Mouse (Mus musculus) CH12.LX (cell line): Measurements from ENCODE around the gene Fdxr. TPM values are rescaled to one million over a fixed set of nuclear protein-coding genes. Genes with fewer than 3 reads are reported as not detected.

Experiments used
- DNase-seq: peaks from one replicate; pipeline ENCODE4 v3.0.0-alpha.2; 2013; ENCODE audit errors: extremely low read depth
- H3K27ac ChIP-seq: 2 replicates; pipeline ENCODE4 v1.5.1; 2012; ENCODE audit warnings: low read depth, mild to moderate bottlenecking, control low read depth, moderate library complexity; ENCODE audit not compliant: insufficient read depth
- H3K27me3 ChIP-seq: replicated peaks from 2 replicates; pipeline ENCODE3; 2012; ENCODE audit warnings: inconsistent platforms
- H3K36me3 ChIP-seq, 2 experiments: replicated peaks in 1 of 2; 2 replicates each; pipeline versions ENCODE3 to v1.6.1; 2012; ENCODE audit warnings: inconsistent platforms in 1 of 2, low read length in 1 of 2, mild to moderate bottlenecking in 1 of 2, mixed read lengths in 1 of 2, moderate library complexity in 1 of 2; ENCODE audit not compliant: control insufficient read depth in 1 of 2, insufficient read depth in 1 of 2
- H3K4me1 ChIP-seq, 2 experiments: 2 replicates each; pipeline ENCODE4 v1.6.1; 2012; ENCODE audit warnings: inconsistent platforms in 1 of 2, moderate library complexity in 1 of 2; ENCODE audit not compliant: insufficient read depth in 2 of 2, control insufficient read depth in 1 of 2
- H3K4me2 ChIP-seq: 2 replicates; pipeline ENCODE4 v1.6.1; 2012; ENCODE audit warnings: low read depth, mild to moderate bottlenecking, control low read depth; ENCODE audit not compliant: poor library complexity, insufficient read depth, severe bottlenecking
- H3K4me3 ChIP-seq, 3 experiments: fragments of 150-350 bp in 1 of 3; sonication (generic) in 1 of 3; replicated peaks in 1 of 3; 2 replicates each; pipeline versions ENCODE3 to v1.5.1; 2011 to 2012; ENCODE audit warnings: low read depth in 2 of 3, low read length in 2 of 3, mild to moderate bottlenecking in 2 of 3, moderate library complexity in 2 of 3, control low read depth in 1 of 3, improper control_type of control experiment in 1 of 3, inconsistent platforms in 1 of 3, mixed read lengths in 1 of 3; ENCODE audit not compliant: poor library complexity in 1 of 3
- H3K79me2 ChIP-seq: replicated peaks from 2 replicates; pipeline ENCODE4 v1.6.1; 2012; ENCODE audit warnings: mild to moderate bottlenecking, moderate library complexity; ENCODE audit not compliant: control insufficient read depth, poor library complexity, insufficient read depth, severe bottlenecking; ENCODE audit errors: extremely low read depth
- H3K9ac ChIP-seq: 2 replicates; pipeline ENCODE4 v1.6.1; 2012; ENCODE audit warnings: low read depth, mild to moderate bottlenecking, control low read depth, moderate library complexity; ENCODE audit not compliant: insufficient read depth
- H3K9me3 ChIP-seq: replicated peaks from 2 replicates; pipeline ENCODE3; 2012; ENCODE audit warnings: low read length, inconsistent platforms, mixed read lengths
- CHD1 ChIP-seq: IDR thresholded peaks from 2 replicates; pipeline ENCODE4 v1.6.1; 2012; ENCODE audit warnings: low read depth, low read length, improper control_type of control experiment, inconsistent platforms
- CHD2 ChIP-seq: IDR thresholded peaks from 2 replicates; pipeline ENCODE4 v1.6.1; 2011; ENCODE audit warnings: low read length, improper control_type of control experiment
- CTCF ChIP-seq, 2 experiments: IDR thresholded peaks in 1 of 2; conservative IDR thresholded peaks in 1 of 2; 2 replicates each; pipeline ENCODE4 v1.5.1; 2011 to 2012; ENCODE audit warnings: low read depth in 2 of 2, low read length in 2 of 2, improper control_type of control experiment in 1 of 2, inconsistent platforms in 1 of 2, mild to moderate bottlenecking in 1 of 2, moderate library complexity in 1 of 2
- E2F4 ChIP-seq: IDR thresholded peaks from 2 replicates; pipeline ENCODE4 v1.6.1; 2011; ENCODE audit warnings: low read depth, low read length, improper control_type of control experiment; ENCODE audit not compliant: insufficient replicate concordance
- EP300 ChIP-seq: IDR thresholded peaks from 2 replicates; pipeline ENCODE4 v1.6.1; 2011; ENCODE audit warnings: low read length, improper control_type of control experiment
- ETS1 ChIP-seq: conservative IDR thresholded peaks from 2 replicates; pipeline ENCODE4 v1.6.1; 2012; ENCODE audit warnings: low read depth, mild to moderate bottlenecking, inconsistent platforms, low read length, improper control_type of control experiment, moderate library complexity
- GABPA ChIP-seq: IDR thresholded peaks from 2 replicates; pipeline ENCODE4 v1.6.1; 2012; ENCODE audit warnings: low read depth, low read length, improper control_type of control experiment, inconsistent platforms; ENCODE audit not compliant: insufficient replicate concordance
- HCFC1 ChIP-seq: IDR thresholded peaks from 2 replicates; pipeline ENCODE4 v1.6.1; 2012; ENCODE audit warnings: low read depth, mild to moderate bottlenecking, inconsistent platforms, low read length, improper control_type of control experiment
- IRF4 ChIP-seq: IDR thresholded peaks from 2 replicates; pipeline ENCODE4 v1.6.1; 2014; ENCODE audit warnings: low read depth, mild to moderate bottlenecking, inconsistent platforms, low read length, improper control_type of control experiment
- JUND ChIP-seq: conservative IDR thresholded peaks from 2 replicates; pipeline ENCODE4 v1.6.1; 2011; ENCODE audit warnings: low read depth, low read length, improper control_type of control experiment
- MAFK ChIP-seq: IDR thresholded peaks from 2 replicates; pipeline ENCODE4 v1.6.1; 2011; ENCODE audit warnings: low read length, improper control_type of control experiment; ENCODE audit not compliant: insufficient replicate concordance
- MAZ ChIP-seq: IDR thresholded peaks from 2 replicates; pipeline ENCODE4 v1.6.1; 2012; ENCODE audit warnings: low read depth, mild to moderate bottlenecking, inconsistent platforms, low read length, improper control_type of control experiment, moderate library complexity
- MXI1 ChIP-seq: IDR thresholded peaks from 2 replicates; pipeline ENCODE4 v1.6.1; 2011; ENCODE audit warnings: mild to moderate bottlenecking, low read depth, low read length, improper control_type of control experiment
- NELFE ChIP-seq: IDR thresholded peaks from 2 replicates; pipeline ENCODE4 v1.6.1; 2011; ENCODE audit warnings: low read depth, low read length, improper control_type of control experiment
- NRF1 ChIP-seq: IDR thresholded peaks from 2 replicates; pipeline ENCODE4 v1.6.1; 2014; ENCODE audit warnings: low read depth, mild to moderate bottlenecking, inconsistent platforms, low read length, improper control_type of control experiment, moderate library complexity
- PAX5 ChIP-seq: IDR thresholded peaks from 2 replicates; pipeline ENCODE4 v1.6.1; 2012; ENCODE audit warnings: low read length, inconsistent platforms, mixed read lengths
- POLR2A ChIP-seq: IDR thresholded peaks from 2 replicates; pipeline ENCODE4 v1.6.1; 2011; ENCODE audit warnings: low read depth, mild to moderate bottlenecking, improper control_type of control experiment, low read length
- POLR2AphosphoS2 ChIP-seq: IDR thresholded peaks from 2 replicates; pipeline ENCODE4 v1.6.1; 2011; ENCODE audit warnings: low read depth, low read length, improper control_type of control experiment
- SMC3 ChIP-seq: IDR thresholded peaks from 2 replicates; pipeline ENCODE4 v1.6.1; 2011; ENCODE audit warnings: low read depth, low read length, improper control_type of control experiment
- TBP ChIP-seq: conservative IDR thresholded peaks from 2 replicates; pipeline ENCODE4 v1.6.1; 2011; ENCODE audit warnings: low read depth, low read length, improper control_type of control experiment
- USF2 ChIP-seq: conservative IDR thresholded peaks from 2 replicates; pipeline ENCODE4 v1.6.1; 2011; ENCODE audit warnings: low read depth, low read length, improper control_type of control experiment
- ZC3H11A ChIP-seq: IDR thresholded peaks from 2 replicates; pipeline ENCODE4 v1.6.1; 2012; ENCODE audit warnings: low read depth, mild to moderate bottlenecking, inconsistent platforms, low read length, improper control_type of control experiment
- ZKSCAN1 ChIP-seq: IDR thresholded peaks from 2 replicates; pipeline ENCODE4 v1.6.1; 2012; ENCODE audit warnings: low read depth, inconsistent platforms, low read length, improper control_type of control experiment, borderline replicate concordance
- ZMIZ1 ChIP-seq: IDR thresholded peaks from 2 replicates; pipeline ENCODE4 v1.6.1; 2012; ENCODE audit warnings: low read depth, mild to moderate bottlenecking, inconsistent platforms, low read length, improper control_type of control experiment
- ZNF384 ChIP-seq: IDR thresholded peaks from 2 replicates; pipeline ENCODE4 v1.6.1; 2012; ENCODE audit warnings: low read depth, low read length, improper control_type of control experiment, inconsistent platforms
- dilution Hi-C: fragments of 300-500 bp; cut with MboI; formaldehyde crosslinking; loops from 2 replicates; pipeline ENCODE4 v1.14.3; 2020; ENCODE audit warnings: low sequenced_read_pairs; ENCODE audit not compliant: extremely low pct_unique_long_range_greater_than_20kb, extremely low pct_ligation_motif_present
- in situ Hi-C: fragments of 300-500 bp; cut with MboI; formaldehyde crosslinking; loops from 3 replicates; pipeline ENCODE4 v1.14.3; 2019; ENCODE audit warnings: low sequenced_read_pairs, low pct_ligation_motif_present, low pct_unique_long_range_greater_than_20kb, mixed read lengths
- polyA plus RNA-seq: library from polyadenylated mRNA; unstranded; fragments of >175 nt; gene quantifications from 2 replicates; pipeline ENCODE4 v1.2.1, GENCODE M21; 2012; ENCODE audit warnings: low read depth; ENCODE audit not compliant: insufficient read length
- total RNA-seq, 2 experiments: library from RNA; depleted of rRNA; stranded (reverse); fragments of 300-350 nt in 1 of 2; fragments of >200 nt in 1 of 2; gene quantifications; 2 replicates each; pipeline ENCODE4 v1.2.3; 2012 to 2014

Gene Fdxr
- total and polyA plus RNA-seq, 3 experiments, result 43.8 to 63.3 (median 58.6) TPM

DNA sequence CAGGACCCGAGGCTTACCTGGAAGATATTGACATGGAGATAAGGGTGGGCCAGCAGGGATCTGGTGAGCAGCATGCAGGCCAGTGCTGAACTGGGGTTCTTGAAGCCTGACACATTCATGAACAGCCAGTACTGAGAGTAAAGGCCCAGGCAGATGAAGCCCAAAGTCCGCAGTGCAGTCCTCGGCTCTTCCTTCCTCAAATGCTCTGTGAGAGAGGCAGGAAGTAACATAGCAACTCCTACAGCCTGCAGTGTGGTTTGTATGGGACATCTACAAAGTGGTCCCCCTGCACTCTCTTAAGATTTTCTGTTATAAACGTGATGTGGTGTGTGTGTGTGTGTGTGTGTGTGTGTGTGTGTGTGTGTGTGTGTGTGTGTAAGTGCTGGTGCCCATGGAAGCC, 8.4 kb upstream of the Fdxr start:
- TF ChIP-seq JUND (no peak), ZMIZ1 (no peak), SMC3 (no peak), CTCF (conservative IDR thresholded peaks at IDR 0.05 in 1 of 2, IDR thresholded peaks at IDR 0.05 in 1 of 2; ENCODE audit: low read depth in 2 of 2, low read length in 2 of 2) (no peak), ZC3H11A (no peak), PAX5 (no peak), TBP (no peak), POLR2AphosphoS2 (no peak), CHD1 (no peak), ETS1 (no peak)
- Histone ChIP-seq H3K9me3 (no peaks in the 10 kb centered on the region), H3K4me3 (no peak overlapping the region), H3K4me2 (no peak overlapping the region), H3K27me3 (peaks cover 2% of the 10 kb centered on the region), H3K4me1 (peaks cover 0 to 8% of the 10 kb centered on the region in 2 experiments; a peak in 2 of 4 replicates), H3K79me2 (no peaks in the 10 kb centered on the region), H3K27ac (no peak overlapping the region), H3K36me3 (peaks cover 0 to 7% of the 10 kb centered on the region in 2 experiments), H3K9ac (no peak overlapping the region)
- in situ Hi-C loops, result no loop called here
- dilution Hi-C loops, result no loop called here
- DNase-seq, result no peak

DNA sequence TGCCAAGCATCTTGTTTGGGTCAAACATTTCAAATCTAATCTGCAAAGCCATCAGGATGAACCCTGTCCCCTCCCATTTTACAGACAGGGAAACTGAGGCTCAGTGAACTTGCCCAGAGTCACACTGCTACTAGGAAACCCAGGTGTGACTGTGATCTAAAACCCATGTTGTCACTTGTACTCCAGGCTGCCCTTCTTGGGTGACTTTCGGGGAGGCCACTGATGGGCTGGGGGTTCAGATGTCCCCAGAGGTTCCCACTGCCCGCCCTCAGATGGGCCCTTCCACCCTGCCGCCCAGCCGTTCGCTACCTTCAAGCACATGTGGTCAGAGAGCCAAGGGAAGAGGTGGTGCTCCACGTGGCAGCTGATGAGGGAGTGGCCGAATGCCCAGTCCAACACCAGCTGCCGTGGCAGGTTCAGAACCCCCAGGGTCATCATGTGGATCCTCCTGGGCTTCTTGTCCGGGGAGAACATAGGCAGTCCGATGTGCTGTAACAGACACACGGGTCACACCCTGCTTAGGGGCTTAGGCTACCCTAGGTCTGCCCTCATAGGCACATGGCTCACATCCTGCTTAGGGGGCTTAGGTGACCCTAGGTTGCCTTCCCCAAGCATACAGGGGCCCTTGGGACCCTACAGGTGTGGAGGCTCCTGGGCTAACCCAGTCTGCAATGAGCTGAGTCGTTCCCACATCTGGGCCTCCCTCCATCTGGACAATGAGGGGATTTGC, 7.2 kb upstream of the Fdxr start:
- H3K79me2 ChIP-seq, result no peaks in the 10 kb centered on the region
- no peak overlapping the region for H3K27ac ChIP-seq
- peaks cover 0 to 18% of the 10 kb centered on the region in 2 experiments; a peak in 2 of 4 replicates for H3K4me1 ChIP-seq
- no peak overlapping the region for H3K9ac ChIP-seq
- H3K36me3 ChIP-seq, result peaks cover 0 to 7% of the 10 kb centered on the region in 2 experiments
- H3K27me3 ChIP-seq, result no peaks in the 10 kb centered on the region
- H3K4me3 ChIP-seq, result no peak overlapping the region
- H3K9me3 ChIP-seq, result no peaks in the 10 kb centered on the region
- in situ Hi-C loops (no loop called here), dilution Hi-C loops (no loop called here)
- H3K4me2 ChIP-seq, result no peak overlapping the region
- DNase-seq, result no peak
- TF ChIP-seq JUND, result no peak
- no peak for TF ChIP-seq MXI1
- no peak for TF ChIP-seq MAFK
- no peak for TF ChIP-seq POLR2AphosphoS2
- TF ChIP-seq NRF1, result no peak
- no peak for TF ChIP-seq HCFC1
- TF ChIP-seq NELFE, result no peak
- TF ChIP-seq CHD2, result no peak
- no peak for TF ChIP-seq E2F4
- TF ChIP-seq USF2, result no peak
- TF ChIP-seq ZNF384, result no peak
- no peak for TF ChIP-seq ZKSCAN1
- TF ChIP-seq GABPA, result no peak
- TF ChIP-seq POLR2A, result no peak
- TF ChIP-seq ETS1, result no peak
- TF ChIP-seq IRF4, result no peak
- no peak for TF ChIP-seq ZC3H11A
- no peak for TF ChIP-seq MAZ
- no peak for TF ChIP-seq EP300
